Mouse (Mus musculus) hindbrain, embryonic 15.5 days (tissue): ENCODE measurements at regions not wholly inside any gene's neighbourhood (a gene's known extent, or its start where the extent isn't known, plus 50 kb on each side); places are given as distances from the start of the nearest gene placed in this dataset.

Experiments used
- ATAC-seq: fragments of 200-750 bp; cut with Nextera tagmentation; 2 replicates; pipeline ENCODE4 v1.8.0; 2017; ENCODE audit warnings: low read depth, moderate number of reproducible peaks, moderate TSS enrichment; ENCODE audit not compliant: low FRiP score
- H3K27ac ChIP-seq: fragments of 300-500 bp; sonication (generic); replicated peaks from 2 replicates; pipeline ENCODE4 v1.5.1; 2015; ENCODE audit warnings: mild to moderate bottlenecking, inconsistent platforms
- H3K27me3 ChIP-seq: fragments of 300-500 bp; sonication (generic); 2 replicates; pipeline ENCODE4 v1.6.1; 2015; ENCODE audit warnings: control low read depth, inconsistent platforms
- H3K36me3 ChIP-seq: fragments of 300-500 bp; sonication (generic); 2 replicates; pipeline ENCODE4 v1.6.1; 2015; ENCODE audit warnings: control low read depth, inconsistent platforms
- H3K4me1 ChIP-seq: fragments of 300-500 bp; sonication (generic); replicated peaks from 2 replicates; pipeline ENCODE4 v1.6.1; 2015; ENCODE audit warnings: control low read depth, inconsistent platforms
- H3K4me2 ChIP-seq: fragments of 300-500 bp; sonication (generic); 2 replicates; pipeline ENCODE4 v1.6.1; 2015; ENCODE audit warnings: moderate library complexity, mild to moderate bottlenecking, inconsistent platforms
- H3K4me3 ChIP-seq: fragments of 300-500 bp; sonication (generic); 2 replicates; pipeline ENCODE4 v1.5.1; 2015; ENCODE audit warnings: mild to moderate bottlenecking, inconsistent platforms
- H3K9ac ChIP-seq: fragments of 300-500 bp; sonication (generic); 2 replicates; pipeline ENCODE4 v1.6.1; 2015; ENCODE audit warnings: inconsistent platforms
- H3K9me3 ChIP-seq: fragments of 300-500 bp; sonication (generic); 2 replicates; pipeline ENCODE4 v1.6.1; 2016; ENCODE audit warnings: control low read depth, inconsistent platforms
- WGBS: fragments of 180-500 bp; shearing (Covaris S2); methylation state at CpG from one replicate; pipeline ENCODE4 v1.1.7; 2015; 5-methylcytosine and 5-hydroxymethylcytosine counted together

DNA sequence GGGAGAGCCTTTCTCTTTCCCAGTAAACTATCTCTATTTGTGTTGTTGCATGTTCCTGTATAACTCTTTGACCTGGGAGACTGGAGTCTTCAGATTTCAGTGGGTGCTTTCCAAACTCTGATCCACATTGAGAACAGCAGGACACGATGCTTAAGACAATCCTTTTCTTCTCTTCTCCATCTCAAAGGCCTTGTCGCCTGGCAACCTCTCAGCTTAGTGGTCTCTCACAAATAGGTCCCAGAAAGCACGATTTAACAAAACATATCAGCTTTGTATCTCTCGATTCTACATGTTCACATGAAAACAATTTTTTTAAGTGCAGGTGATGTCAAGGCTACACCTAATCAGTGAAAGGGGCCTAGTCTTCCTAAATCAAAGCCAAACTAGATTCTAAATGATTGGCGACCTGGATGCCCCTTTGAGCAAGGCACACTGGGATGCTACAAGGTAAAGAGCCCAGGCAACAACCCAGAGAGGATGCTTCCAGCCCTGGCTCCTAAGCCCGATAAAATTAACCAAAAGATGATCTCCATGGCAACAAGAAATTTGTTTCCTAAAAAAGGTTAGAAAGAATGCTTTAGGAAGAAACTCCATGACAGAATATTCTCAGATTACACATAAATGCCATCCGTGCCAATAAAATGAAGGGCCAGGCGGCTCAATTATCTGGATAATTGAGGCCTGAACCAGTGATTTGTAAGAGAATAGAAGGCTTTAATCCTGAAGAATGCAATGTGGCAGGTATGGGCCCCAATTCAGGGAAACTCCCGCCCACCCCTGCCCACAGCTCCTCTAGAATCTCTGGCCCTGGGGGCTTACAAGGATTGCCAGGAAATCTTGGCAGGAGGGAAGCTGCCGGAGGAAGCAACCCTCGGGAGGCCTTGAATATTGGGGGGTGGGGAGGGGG, 157.8 kb downstream of the Mycn start:
- Histone ChIP-seq H3K4me3 (no peak overlapping the region), H3K27ac (no peak overlapping the region), H3K4me1 (peaks cover 21% of the 10 kb centered on the region), H3K27me3 (peaks cover 10% of the 10 kb centered on the region; the same call in 1 of the 2 replicates), H3K9me3 (no peaks in the 10 kb centered on the region), H3K9ac (no peak overlapping the region), H3K36me3 (no peaks in the 10 kb centered on the region), H3K4me2 (no peak overlapping the region)
- ATAC-seq, result no peak
- 23% methylated on average over 11 of the region's 11 CpGs for WGBS

DNA sequence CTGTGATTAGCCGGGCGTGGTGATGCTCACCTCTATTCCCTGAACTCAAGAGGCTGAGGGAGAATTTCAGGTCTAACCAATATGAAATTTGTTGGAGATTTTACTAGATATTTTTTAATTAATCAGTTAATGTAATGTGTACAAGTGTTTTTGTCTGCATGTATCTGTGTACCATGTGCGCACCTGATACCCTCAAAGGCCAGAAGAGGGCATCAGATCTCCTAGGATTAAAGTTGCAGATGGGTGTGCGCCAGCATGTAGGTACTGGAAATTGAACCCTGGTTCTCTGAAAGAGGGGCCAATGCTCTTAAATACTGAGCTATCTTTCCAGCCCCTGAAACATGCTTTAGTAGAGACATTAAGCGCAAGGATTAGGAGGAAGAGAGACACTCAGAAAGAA, 160.2 kb downstream of the Mycn start:
- H3K4me2 ChIP-seq, result no peak overlapping the region
- 98% methylated on average over 5 of the region's 5 CpGs for WGBS

DNA sequence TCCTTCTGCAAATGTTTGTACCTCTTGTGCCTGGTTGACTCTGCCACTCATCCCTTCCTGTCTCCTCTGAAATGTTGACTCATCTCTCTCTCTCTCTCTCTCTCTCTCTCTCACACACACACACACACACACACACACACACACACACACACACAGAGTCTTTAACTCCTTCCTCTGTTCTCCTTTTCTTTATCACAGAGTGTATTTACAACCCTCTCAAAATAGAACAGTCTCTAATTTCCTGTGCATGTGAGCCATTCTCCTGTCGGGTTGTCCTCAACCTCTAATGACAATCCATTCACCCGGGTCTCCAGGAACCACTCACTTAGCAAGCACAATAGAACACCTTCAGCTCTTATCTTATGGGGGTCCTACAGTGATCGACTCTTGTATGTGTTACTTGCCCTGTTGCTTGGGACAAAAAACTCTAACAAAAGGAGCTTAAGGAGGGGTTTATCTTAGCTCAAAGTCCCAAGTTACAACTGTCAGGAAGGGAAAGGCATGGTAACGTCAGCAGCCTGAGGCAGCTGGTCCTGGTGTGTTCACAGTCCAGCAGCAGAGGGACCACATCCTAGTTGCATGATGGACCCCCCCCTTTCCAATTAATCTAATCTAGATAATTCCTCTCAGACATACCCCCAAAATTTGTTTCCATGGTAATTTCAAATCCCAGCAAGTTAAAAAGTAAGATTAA, 163.0 kb downstream of the Mycn start:
- H3K27me3 ChIP-seq, result no peaks in the 10 kb centered on the region
- no peak overlapping the region for H3K9ac ChIP-seq
- H3K9me3 ChIP-seq, result no peaks in the 10 kb centered on the region
- no peaks in the 10 kb centered on the region for H3K36me3 ChIP-seq
- H3K4me1 ChIP-seq, result peaks cover 2% of the 10 kb centered on the region
- no peak overlapping the region for H3K27ac ChIP-seq
- ATAC-seq, result no peak
- WGBS, result 44% methylated on average over 4 of the region's 4 CpGs
- no peak overlapping the region for H3K4me3 ChIP-seq
- H3K4me2 ChIP-seq, result no peak overlapping the region

More for the DNA sequence above, 160.2 kb downstream of the Mycn start:
- no peak overlapping the region for H3K9ac ChIP-seq
- peaks cover 12% of the 10 kb centered on the region for H3K4me1 ChIP-seq
- ATAC-seq, result no peak
- H3K27ac ChIP-seq, result no peak overlapping the region
- no peaks in the 10 kb centered on the region for H3K9me3 ChIP-seq
- no peak overlapping the region for H3K4me3 ChIP-seq
- 0 out of 2 replicates have a peak, but pooled peaks cover 4% of the 10 kb centered on the region for H3K27me3 ChIP-seq
- H3K36me3 ChIP-seq, result no peaks in the 10 kb centered on the region

GRCm38 (mm10) chr12:12777422-12777821, 164.3 kb downstream of the Mycn start:
- H3K27ac ChIP-seq, result no peak overlapping the region
- H3K9me3 ChIP-seq, result no peaks in the 10 kb centered on the region
- H3K27me3 ChIP-seq, result no peaks in the 10 kb centered on the region
- no peak overlapping the region for H3K4me3 ChIP-seq
- no peak overlapping the region for H3K4me2 ChIP-seq
- no peak for ATAC-seq
- H3K9ac ChIP-seq, result no peak overlapping the region
- no peaks in the 10 kb centered on the region for H3K4me1 ChIP-seq
- no peaks in the 10 kb centered on the region for H3K36me3 ChIP-seq
- WGBS, result 89% methylated on average over 8 of the region's 8 CpGs

DNA sequence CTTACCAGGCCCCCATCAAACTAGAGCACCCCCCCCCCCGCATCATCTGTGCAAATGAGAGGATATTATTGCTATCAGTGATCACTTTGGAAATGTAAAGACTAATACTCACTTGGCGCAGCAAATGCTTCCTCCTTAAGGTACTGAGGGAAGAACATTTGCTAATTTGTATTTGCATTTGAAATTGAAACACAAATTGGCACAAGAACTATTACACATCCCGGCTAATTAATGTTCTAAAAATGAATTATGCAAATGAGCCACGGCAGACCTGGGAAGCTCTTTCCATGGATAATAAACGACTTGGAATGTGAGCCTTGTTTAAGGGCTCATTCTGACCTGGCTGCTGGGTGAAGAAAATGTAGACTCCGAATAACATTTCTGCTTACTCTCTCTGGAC, 164.9 kb downstream of the Mycn start:
- Histone ChIP-seq H3K9me3 (no peaks in the 10 kb centered on the region), H3K4me2 (no peak overlapping the region), H3K27me3 (no peaks in the 10 kb centered on the region), H3K36me3 (no peaks in the 10 kb centered on the region), H3K4me3 (no peak overlapping the region), H3K9ac (no peak overlapping the region), H3K27ac (no peak overlapping the region), H3K4me1 (no peaks in the 10 kb centered on the region)
- 44% methylated on average over 6 of the region's 6 CpGs for WGBS
- no peak for ATAC-seq

- 43% methylated on average over 4 of the region's 4 CpGs for WGBS
Measured at GRCm38 (mm10) chr12:12770970-12771369, 170.7 kb downstream of the Mycn start.

DNA sequence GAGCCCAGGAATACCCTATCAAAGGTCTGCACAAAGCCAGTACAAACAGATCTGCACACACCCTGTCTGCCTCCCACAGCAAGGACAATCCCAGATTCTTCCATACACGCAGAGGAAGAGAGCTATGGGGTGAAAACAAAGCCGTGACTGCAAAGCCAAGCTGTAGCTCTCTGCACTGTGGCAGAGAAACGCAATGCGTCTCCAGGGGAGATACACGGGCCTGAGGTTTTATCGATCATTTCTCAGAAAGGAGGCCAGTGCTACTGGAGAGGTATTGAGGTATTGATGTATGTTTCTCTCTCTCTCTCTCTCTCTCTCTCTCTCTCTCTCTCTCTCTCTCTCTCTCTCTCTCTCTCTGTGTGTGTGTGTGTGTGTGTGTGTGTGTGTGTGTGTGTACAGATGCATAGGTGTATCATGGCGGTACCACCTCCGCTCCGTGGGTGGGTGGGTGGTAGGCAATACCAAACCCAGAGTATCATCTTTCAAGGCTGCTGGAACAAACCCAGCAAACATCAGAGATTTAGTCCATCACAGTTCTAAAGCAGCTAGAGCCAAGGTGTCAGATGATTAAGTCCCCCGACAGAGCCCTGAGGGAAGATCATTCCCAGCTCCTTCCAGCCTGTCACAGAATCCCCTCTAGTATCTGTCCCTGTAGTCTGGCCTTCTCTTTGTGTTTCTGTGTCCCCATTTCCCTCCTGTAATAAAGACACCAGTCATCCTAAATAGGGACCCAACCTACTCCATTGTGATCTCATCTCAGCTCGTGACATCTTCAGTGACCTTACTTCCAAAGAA, 175.0 kb downstream of the Mycn start:
- no peaks in the 10 kb centered on the region for H3K9me3 ChIP-seq
- H3K27me3 ChIP-seq, result no peaks in the 10 kb centered on the region
- H3K4me1 ChIP-seq, result peaks cover 15% of the 10 kb centered on the region; the same call in 1 of the 2 replicates
- no peak overlapping the region for H3K4me2 ChIP-seq
- no peak overlapping the region for H3K9ac ChIP-seq
- H3K4me3 ChIP-seq, result no peak overlapping the region
- H3K27ac ChIP-seq, result peak overlapping the region; percentile 23; the same call in 1 of the 2 replicates
- ATAC-seq, result peak; percentile 31; the same call in 1 of the 2 replicates
- H3K36me3 ChIP-seq, result no peaks in the 10 kb centered on the region
- 47% methylated on average over 11 of the region's 11 CpGs for whole genome bisulfite sequencing

More at GRCm38 (mm10) chr12:12770970-12771369, 170.7 kb downstream of the Mycn start:
- no peak overlapping the region for H3K4me2 ChIP-seq
- no peak overlapping the region for H3K27ac ChIP-seq
- no peaks in the 10 kb centered on the region for H3K27me3 ChIP-seq
- H3K4me1 ChIP-seq, result peaks cover 5% of the 10 kb centered on the region; the same call in 1 of the 2 replicates
- H3K4me3 ChIP-seq, result no peak overlapping the region
- no peak overlapping the region for H3K9ac ChIP-seq
- ATAC-seq, result no peak
- H3K36me3 ChIP-seq, result no peaks in the 10 kb centered on the region
- no peaks in the 10 kb centered on the region for H3K9me3 ChIP-seq

DNA sequence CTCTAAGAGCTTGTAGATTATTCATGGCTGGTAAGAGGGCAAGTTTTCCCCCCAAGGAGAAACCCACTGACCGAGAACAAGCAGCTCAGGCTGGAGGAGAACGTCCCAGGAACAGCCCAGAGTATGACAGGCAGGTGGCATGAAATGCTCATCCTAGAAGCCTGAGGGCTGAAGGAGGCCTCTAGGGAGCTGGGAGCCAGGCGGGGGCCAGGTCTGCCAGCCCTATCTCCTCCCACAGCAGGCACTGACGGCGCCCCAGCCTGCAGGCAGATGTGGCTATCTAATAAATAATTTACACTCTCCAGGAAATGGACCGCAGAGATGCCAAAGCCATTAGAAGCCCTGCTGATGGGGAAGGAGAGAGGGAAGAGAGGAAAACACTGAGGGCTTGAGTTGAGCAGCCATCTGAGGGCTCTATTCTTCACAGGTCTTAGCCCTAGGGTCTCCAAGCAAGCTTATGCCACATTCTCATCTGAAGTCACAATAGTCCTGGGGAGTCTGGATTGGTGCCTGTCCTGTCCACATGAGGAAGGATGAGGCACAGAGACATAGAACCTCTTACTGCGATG, 176.1 kb downstream of the Mycn start:
- WGBS, result 35% methylated on average over 7 of the region's 7 CpGs

DNA sequence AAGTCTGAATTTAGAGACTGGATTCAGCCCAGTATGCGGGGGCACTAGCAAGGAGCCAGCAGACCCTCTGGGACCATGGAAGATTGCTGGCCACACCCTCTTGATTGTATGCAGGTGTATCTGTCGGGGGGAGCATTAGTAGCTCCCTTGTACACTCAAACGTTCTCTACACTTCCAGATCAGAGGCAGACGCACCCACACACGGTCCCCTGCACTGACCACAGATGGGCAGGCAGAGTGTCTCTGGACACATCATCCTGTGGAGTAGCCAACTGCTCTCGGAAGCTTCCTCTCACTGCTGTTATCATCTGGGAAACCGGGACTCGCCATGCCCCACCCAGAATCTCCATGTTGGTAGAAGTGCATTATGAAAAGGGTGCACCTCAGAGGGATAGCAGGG, 176.7 kb downstream of the Mycn start:
- Histone ChIP-seq H3K4me2 (no peak overlapping the region), H3K9ac (no peak overlapping the region), H3K27ac (no peak overlapping the region), H3K4me3 (no peak overlapping the region), H3K36me3 (no peaks in the 10 kb centered on the region), H3K4me1 (peaks cover 15% of the 10 kb centered on the region; the same call in 1 of the 2 replicates), H3K27me3 (no peaks in the 10 kb centered on the region), H3K9me3 (no peaks in the 10 kb centered on the region)
- ATAC-seq, result peak; percentile 56; the same call in 1 of the 2 replicates
- 81% methylated on average over 8 of the region's 8 CpGs for WGBS

More for the DNA sequence above, 176.1 kb downstream of the Mycn start:
- H3K4me2 ChIP-seq, result no peak overlapping the region
- no peak overlapping the region for H3K4me3 ChIP-seq
- ATAC-seq, result peak; percentile 59; the same call in 1 of the 2 replicates
- no peaks in the 10 kb centered on the region for H3K9me3 ChIP-seq
- H3K27ac ChIP-seq, result peak overlapping the region; percentile 23; the same call in 1 of the 2 replicates
- no peak overlapping the region for H3K9ac ChIP-seq
- H3K36me3 ChIP-seq, result no peaks in the 10 kb centered on the region
- H3K4me1 ChIP-seq, result peaks cover 15% of the 10 kb centered on the region; the same call in 1 of the 2 replicates
- H3K27me3 ChIP-seq, result no peaks in the 10 kb centered on the region

- no peaks in the 10 kb centered on the region for H3K36me3 ChIP-seq
- no peak overlapping the region for H3K4me2 ChIP-seq
- no peak overlapping the region for H3K4me3 ChIP-seq
- no peak overlapping the region for H3K27ac ChIP-seq
- H3K9ac ChIP-seq, result no peak overlapping the region
- 73% methylated on average over 4 of the region's 4 CpGs for WGBS
- peaks cover 15% of the 10 kb centered on the region; the same call in 1 of the 2 replicates for H3K4me1 ChIP-seq
- no peak for ATAC-seq
- no peaks in the 10 kb centered on the region for H3K27me3 ChIP-seq
- no peaks in the 10 kb centered on the region for H3K9me3 ChIP-seq
Measured at GRCm38 (mm10) chr12:12764586-12764985, 177.1 kb downstream of the Mycn start.

GRCm38 (mm10) chr12:12756301-12756948, 185.3 kb downstream of the Mycn start:
- Histone ChIP-seq H3K9ac (no peak overlapping the region), H3K4me2 (no peak overlapping the region), H3K4me1 (no peaks in the 10 kb centered on the region), H3K36me3 (no peaks in the 10 kb centered on the region), H3K9me3 (no peaks in the 10 kb centered on the region), H3K27ac (no peak overlapping the region), H3K4me3 (no peak overlapping the region), H3K27me3 (no peaks in the 10 kb centered on the region)
- WGBS, result 67% methylated on average over 2 of the region's 2 CpGs
- ATAC-seq, result no peak
